In the genomic region with DNA sequence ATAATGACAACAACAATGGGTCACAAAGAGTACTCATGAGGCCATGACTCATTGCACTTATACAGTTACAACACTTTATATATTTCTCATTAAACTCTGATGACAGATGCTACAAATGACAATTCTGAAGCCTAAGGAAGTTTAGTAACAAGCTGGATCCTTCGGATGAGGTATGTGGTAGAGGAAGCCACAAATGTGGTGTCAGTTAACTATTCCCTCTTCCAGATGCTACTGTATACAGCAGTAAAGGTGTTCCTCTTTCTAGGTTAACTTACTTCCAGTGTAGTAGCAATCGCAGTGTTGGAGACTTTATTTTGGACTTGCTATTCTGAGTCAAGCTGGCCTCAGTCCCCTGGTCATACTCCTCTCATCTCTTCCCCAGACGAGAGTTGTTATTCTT, we compare ENCODE assay signal across 23 mouse cellular contexts.
"Had no signal": no experiment of that assay in that cellular context is flagged by ENCODE, and none has a peak within 500 bp of the region (broad histone marks: within the 10 kb centered on the region; RNA-seq: fewer than 3 reads in every experiment).

No protein-coding gene starts in this region.

- H3K9ac ChIP-seq: liver, embryonic 15.5 days; liver, postnatal 0 days; lung, embryonic 15.5 days; neural tube, embryonic 13.5 days; neural tube, embryonic 15.5 days had no signal

- H3K27ac ChIP-seq: liver, embryonic 15.5 days; lung, embryonic 15.5 days; macrophage; neural tube, embryonic 13.5 days; neural tube, embryonic 15.5 days had no signal

- H3K4me1 ChIP-seq: liver, embryonic 15.5 days; lung, embryonic 15.5 days; megakaryocyte, embryonic 14.5 days; neural tube, embryonic 13.5 days; neural tube, embryonic 15.5 days had no signal

- ATAC-seq: liver, postnatal 0 days; lung, postnatal 0 days; midbrain, embryonic 16.5 days had no signal

- DNase-seq: liver, postnatal 0 days; lung, adult 2 months; lung, postnatal 14 days; lung, postnatal 36 days; midbrain, embryonic 14.5 days; retina, postnatal 1 day; right cerebral cortex, adult 18-20 months; right cerebral cortex, postnatal 25 days; right cerebral cortex, postnatal 4 days; spleen, adult 18-20 months; thymus, adult 18-20 months; thymus, postnatal 14 days; thymus, postnatal 36 days had no signal

- H3K36me3 ChIP-seq: liver, embryonic 15.5 days; lung, embryonic 15.5 days; neural tube, embryonic 13.5 days; neural tube, embryonic 15.5 days had no signal

- H3K4me2 ChIP-seq: liver, embryonic 15.5 days; lung, embryonic 15.5 days; midbrain, embryonic 11.5 days; neural tube, embryonic 13.5 days; neural tube, embryonic 15.5 days had no signal

- H3K27me3 ChIP-seq: liver, embryonic 15.5 days; lung, embryonic 15.5 days; megakaryocyte, embryonic 14.5 days; neural tube, embryonic 13.5 days; neural tube, embryonic 15.5 days had no signal

- H3K4me3 ChIP-seq: liver, embryonic 15.5 days; lung, embryonic 15.5 days; megakaryocyte, embryonic 14.5 days; myocyte; neural tube, embryonic 13.5 days; neural tube, embryonic 15.5 days had no signal

- H3K9me3 ChIP-seq: liver, embryonic 15.5 days; lung, embryonic 15.5 days; megakaryocyte, embryonic 14.5 days; neural tube, embryonic 13.5 days; neural tube, embryonic 15.5 days had no signal
